Mouse (Mus musculus): ENCODE measurements around the gene Ak5. TPM values are rescaled to one million over a fixed set of nuclear protein-coding genes. Genes with fewer than 3 reads are reported as not detected.
"Not testable (repeated sequence)": the region's sequence is repeated elsewhere in the genome, so short reads cannot be mapped to it uniquely, and the experiment has no call there.

The Ak5 gene
- total and polyA plus RNA-seq, 3 experiments, result 0.13 to 0.79 (median 0.23) TPM

- peak; percentile 8 for DNase-seq (ENCODE audit: extremely low read depth)
- Histone ChIP-seq H3K4me3 (replicated peaks in 1 of 3; ENCODE audit: low read depth in 2 of 3, low read length in 2 of 3, poor library complexity in 1 of 3) (no peak overlapping the region), H3K79me2 (replicated peaks; ENCODE audit: control insufficient read depth, extremely low read depth, insufficient read depth, poor library complexity, severe bottlenecking) (no peaks in the 10 kb centered on the region), H3K9me3 (replicated peaks; ENCODE audit: low read length) (no peaks in the 10 kb centered on the region), H3K36me3 (replicated peaks in 1 of 2; ENCODE audit: control insufficient read depth in 1 of 2, insufficient read depth in 1 of 2, low read length in 1 of 2) (no peaks in the 10 kb centered on the region), H3K4me2 (ENCODE audit: insufficient read depth, low read depth, poor library complexity, severe bottlenecking) (peak overlapping the region; percentile 24), H3K9ac (ENCODE audit: insufficient read depth, low read depth) (no peak overlapping the region), H3K27me3 (replicated peaks) (no peaks in the 10 kb centered on the region), H3K4me1 (ENCODE audit: control insufficient read depth in 1 of 2, insufficient read depth in 2 of 2) (peaks cover 2 to 5% of the 10 kb centered on the region in 2 experiments; a peak in 2 of 4 replicates), H3K27ac (ENCODE audit: insufficient read depth, low read depth) (no peak overlapping the region)
- dilution Hi-C loops (cut with MboI; ENCODE audit: extremely low pct_ligation_motif_present, extremely low pct_unique_long_range_greater_than_20kb, low sequenced_read_pairs), result no loop called here
- no peak for TF ChIP-seq CTCF (conservative IDR thresholded peaks at IDR 0.05 in 1 of 2, IDR thresholded peaks at IDR 0.05 in 1 of 2; ENCODE audit: low read depth in 2 of 2, low read length in 2 of 2)
- no peak for TF ChIP-seq SIN3A (IDR thresholded peaks at IDR 0.05; ENCODE audit: low read length)
- TF ChIP-seq USF1 (IDR thresholded peaks at IDR 0.05; ENCODE audit: low read depth, low read length), result no peak
- TF ChIP-seq PAX5 (IDR thresholded peaks at IDR 0.05; ENCODE audit: low read length), result no peak
- no peak for TF ChIP-seq JUN (IDR thresholded peaks at IDR 0.05; ENCODE audit: insufficient read depth, low read depth, low read length)
- TF ChIP-seq BHLHE40 (IDR thresholded peaks at IDR 0.05; ENCODE audit: low read depth, low read length), result no peak
- TF ChIP-seq TBP (conservative IDR thresholded peaks at IDR 0.05; ENCODE audit: low read depth, low read length), result no peak
- TF ChIP-seq CHD2 (IDR thresholded peaks at IDR 0.05; ENCODE audit: low read length), result no peak
- in situ Hi-C loops (cut with MboI; ENCODE audit: low pct_ligation_motif_present, low pct_unique_long_range_greater_than_20kb, low sequenced_read_pairs), result no loop called here
These were observed 75.3 kb downstream of the Ak5 start for GRCm38 (mm10) chr3:152592767-152593425.

- TF ChIP-seq ZC3H11A (IDR thresholded peaks at IDR 0.05; ENCODE audit: low read depth, low read length) (no peak), RAD21 (IDR thresholded peaks at IDR 0.05; ENCODE audit: low read depth, low read length) (no peak), CTCF (conservative IDR thresholded peaks at IDR 0.05 in 1 of 2, IDR thresholded peaks at IDR 0.05 in 1 of 2; ENCODE audit: low read depth in 2 of 2, low read length in 2 of 2) (no peak), EP300 (IDR thresholded peaks at IDR 0.05; ENCODE audit: low read length) (no peak), CHD2 (IDR thresholded peaks at IDR 0.05; ENCODE audit: low read length) (no peak), JUN (IDR thresholded peaks at IDR 0.05; ENCODE audit: insufficient read depth, low read depth, low read length) (no peak), MEF2A (IDR thresholded peaks at IDR 0.05; ENCODE audit: borderline replicate concordance, low read depth, low read length) (no peak), UBTF (IDR thresholded peaks at IDR 0.05; ENCODE audit: low read depth, low read length) (no peak), ETS1 (conservative IDR thresholded peaks at IDR 0.05; ENCODE audit: low read depth, low read length) (no peak), HCFC1 (IDR thresholded peaks at IDR 0.05; ENCODE audit: low read depth, low read length) (no peak), ELF1 (IDR thresholded peaks at IDR 0.05; ENCODE audit: low read depth, low read length) (no peak), USF2 (conservative IDR thresholded peaks at IDR 0.05; ENCODE audit: low read depth, low read length) (no peak), ZNF384 (IDR thresholded peaks at IDR 0.05; ENCODE audit: low read depth, low read length) (no peak), TBP (conservative IDR thresholded peaks at IDR 0.05; ENCODE audit: low read depth, low read length) (no peak), GABPA (IDR thresholded peaks at IDR 0.05; ENCODE audit: insufficient replicate concordance, low read depth, low read length) (no peak), NRF1 (IDR thresholded peaks at IDR 0.05; ENCODE audit: low read depth, low read length) (no peak), ZKSCAN1 (IDR thresholded peaks at IDR 0.05; ENCODE audit: borderline replicate concordance, low read depth, low read length) (no peak), POLR2AphosphoS2 (IDR thresholded peaks at IDR 0.05; ENCODE audit: low read depth, low read length) (no peak), SMC3 (IDR thresholded peaks at IDR 0.05; ENCODE audit: low read depth, low read length) (no peak), E2F4 (IDR thresholded peaks at IDR 0.05; ENCODE audit: insufficient replicate concordance, low read depth, low read length) (no peak)
- Histone ChIP-seq H3K4me2 (ENCODE audit: insufficient read depth, low read depth, poor library complexity, severe bottlenecking) (no peak overlapping the region), H3K4me1 (ENCODE audit: control insufficient read depth in 1 of 2, insufficient read depth in 2 of 2) (peaks cover 2 to 5% of the 10 kb centered on the region in 2 experiments; a peak in 2 of 4 replicates), H3K4me3 (replicated peaks in 1 of 3; ENCODE audit: low read depth in 2 of 3, low read length in 2 of 3, poor library complexity in 1 of 3) (no peak overlapping the region), H3K79me2 (replicated peaks; ENCODE audit: control insufficient read depth, extremely low read depth, insufficient read depth, poor library complexity, severe bottlenecking) (no peaks in the 10 kb centered on the region), H3K9me3 (replicated peaks; ENCODE audit: low read length) (no peaks in the 10 kb centered on the region), H3K27me3 (replicated peaks) (no peaks in the 10 kb centered on the region), H3K27ac (ENCODE audit: insufficient read depth, low read depth) (no peak overlapping the region), H3K9ac (ENCODE audit: insufficient read depth, low read depth) (no peak overlapping the region), H3K36me3 (replicated peaks in 1 of 2; ENCODE audit: control insufficient read depth in 1 of 2, insufficient read depth in 1 of 2, low read length in 1 of 2) (no peaks in the 10 kb centered on the region)
- in situ Hi-C loops (cut with MboI; ENCODE audit: low pct_ligation_motif_present, low pct_unique_long_range_greater_than_20kb, low sequenced_read_pairs), result no loop called here
- no peak for DNase-seq (ENCODE audit: extremely low read depth)
- dilution Hi-C loops (cut with MboI; ENCODE audit: extremely low pct_ligation_motif_present, extremely low pct_unique_long_range_greater_than_20kb, low sequenced_read_pairs), result no loop called here
These were observed 77.7 kb downstream of the Ak5 start for GRCm38 (mm10) chr3:152590491-152590890.

- H3K9me3 ChIP-seq (replicated peaks; ENCODE audit: low read length); H3K4me2 ChIP-seq (ENCODE audit: insufficient read depth, low read depth, poor library complexity, severe bottlenecking); H3K4me1 ChIP-seq (ENCODE audit: control insufficient read depth in 1 of 2, insufficient read depth in 2 of 2); H3K79me2 ChIP-seq (replicated peaks; ENCODE audit: control insufficient read depth, extremely low read depth, insufficient read depth, poor library complexity, severe bottlenecking); DNase-seq (ENCODE audit: extremely low read depth); H3K4me3 ChIP-seq (replicated peaks in 1 of 3; ENCODE audit: low read depth in 2 of 3, low read length in 2 of 3, poor library complexity in 1 of 3); H3K27me3 ChIP-seq (replicated peaks); H3K9ac ChIP-seq (ENCODE audit: insufficient read depth, low read depth); H3K36me3 ChIP-seq (replicated peaks in 1 of 2; ENCODE audit: control insufficient read depth in 1 of 2, insufficient read depth in 1 of 2, low read length in 1 of 2); dilution Hi-C loops (cut with MboI; ENCODE audit: extremely low pct_ligation_motif_present, extremely low pct_unique_long_range_greater_than_20kb, low sequenced_read_pairs); in situ Hi-C loops (cut with MboI; ENCODE audit: low pct_ligation_motif_present, low pct_unique_long_range_greater_than_20kb, low sequenced_read_pairs); H3K27ac ChIP-seq (ENCODE audit: insufficient read depth, low read depth): not testable (repeated sequence)
These were observed 79.1 kb downstream of the Ak5 start for GRCm38 (mm10) chr3:152589101-152589500.

Data from CH12.LX (cell line).